Mouse (Mus musculus): ENCODE results near the gene Oxnad1.

The Oxnad1 gene

DNA sequence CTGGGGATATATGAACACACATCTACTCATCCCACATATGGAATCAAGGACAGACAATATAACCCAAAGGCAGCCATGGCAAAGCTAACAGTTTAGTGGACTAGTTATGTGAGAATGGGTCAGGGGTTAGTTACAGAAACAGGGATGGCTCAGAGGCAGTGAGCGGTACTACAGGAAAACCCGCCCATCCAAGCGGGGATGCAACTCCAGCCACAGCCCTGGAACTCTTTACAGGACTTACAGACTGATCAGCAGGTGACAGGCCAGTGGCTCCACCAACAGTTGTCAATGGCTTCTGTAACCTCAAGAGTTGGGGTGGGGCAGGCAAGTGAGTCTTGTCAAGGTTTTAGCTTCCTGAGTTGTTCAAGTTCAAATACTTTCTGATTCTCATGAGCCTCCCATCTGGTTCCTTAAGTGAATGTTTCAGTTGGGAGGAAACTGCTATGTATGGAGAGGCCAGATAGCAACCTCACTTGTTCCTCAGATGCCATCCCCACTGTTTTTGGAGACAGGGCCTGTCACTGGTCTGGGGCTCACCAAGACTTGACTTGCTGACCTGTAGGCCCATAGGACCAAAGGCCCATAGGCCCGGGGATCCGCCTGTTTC is 55.3 kb downstream of the Oxnad1 start:
- no peak for DNase-seq (ENCODE audit: extremely low read depth, insufficient read length, low spot score)

- DNase-seq (ENCODE audit: extremely low read depth, insufficient read length, low spot score): no peak
Measured at GRCm38 (mm10) chr14:32141723-32142122, 56.5 kb downstream of the Oxnad1 start, which contains the start of gene Msmb. Gene Msmb (plus strand): TSS chr14:32142023.

DNA sequence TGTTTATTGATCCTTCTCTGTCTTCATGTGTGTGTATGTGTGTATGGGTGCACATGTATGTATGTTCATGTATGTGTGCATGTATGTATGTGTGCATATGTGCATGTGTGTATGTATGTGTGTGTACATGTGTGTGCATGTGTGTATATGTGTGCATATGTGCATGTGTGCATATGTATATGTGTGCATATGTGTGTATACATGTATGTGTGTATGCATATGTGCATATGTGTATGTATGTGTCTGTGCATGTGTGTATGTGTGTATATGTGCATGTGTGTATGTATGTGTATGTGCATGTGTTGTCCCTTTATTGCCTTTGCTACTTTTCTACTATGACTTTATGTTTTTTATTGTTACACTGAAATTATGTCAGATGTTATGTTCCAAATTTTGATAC is 59.6 kb downstream of the Oxnad1 start:
- no peak for DNase-seq (ENCODE audit: extremely low read depth, insufficient read length, low spot score)

DNA sequence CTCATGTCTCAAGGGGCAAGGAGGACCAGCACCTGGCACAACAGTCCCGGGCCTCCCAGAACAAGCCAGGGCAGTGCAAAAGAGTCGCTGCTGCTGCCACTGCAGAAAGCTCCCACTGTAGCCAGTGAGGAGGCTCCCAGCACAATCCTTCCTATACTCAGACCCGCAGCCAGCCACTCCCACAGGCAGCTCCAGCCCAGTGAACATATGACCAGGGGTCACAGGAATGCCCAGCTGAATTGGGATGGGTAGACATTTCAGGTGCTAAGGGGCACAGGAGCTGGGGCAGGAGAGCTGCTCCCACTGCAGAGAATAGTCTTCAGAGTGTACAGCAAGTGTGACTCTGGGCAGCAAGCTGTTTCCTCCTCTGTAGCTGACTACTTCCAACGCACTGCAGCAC is 60.2 kb downstream of the Oxnad1 start:
- no peak for DNase-seq (ENCODE audit: extremely low read depth, insufficient read length, low spot score)

DNA sequence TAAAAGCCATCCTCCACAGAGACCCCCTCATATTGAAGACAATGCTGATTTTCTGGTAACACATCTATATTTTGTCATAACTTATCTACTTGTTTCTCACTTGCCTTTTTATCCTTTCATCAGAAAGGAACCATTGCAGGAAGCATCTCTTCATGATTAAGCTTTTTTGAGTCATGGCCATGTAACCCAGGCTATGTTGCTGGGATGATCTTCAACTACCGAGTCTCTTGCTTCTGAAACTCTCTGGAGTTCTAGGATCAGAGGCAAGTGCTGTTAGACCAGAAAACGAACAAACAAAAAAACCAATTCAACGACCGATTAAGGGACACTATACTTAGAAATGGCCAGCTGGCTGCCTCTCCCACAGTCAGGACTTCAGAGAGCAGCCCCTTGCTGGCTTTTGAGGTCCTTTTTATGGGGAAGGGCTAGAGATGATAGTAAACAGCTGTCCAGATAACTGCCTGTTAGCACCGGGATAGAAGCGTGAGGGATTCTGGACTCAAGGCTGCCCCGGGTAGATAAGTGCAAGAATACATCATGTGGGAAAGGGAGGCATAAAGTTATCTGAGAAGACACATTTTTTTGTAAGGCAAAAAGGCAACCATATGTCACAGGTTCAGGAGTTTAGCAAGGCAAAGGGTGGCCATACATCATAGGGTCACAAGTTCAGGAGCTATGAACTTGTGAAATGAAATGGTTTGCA is 60.8 kb downstream of the Oxnad1 start:
- DNase-seq (ENCODE audit: extremely low read depth, insufficient read length, low spot score): no peak

GRCm38 (mm10) chr14:32146578-32146977 is 61.4 kb downstream of the Oxnad1 start:
- no peak for DNase-seq (ENCODE audit: extremely low read depth, insufficient read length, low spot score)

DNA sequence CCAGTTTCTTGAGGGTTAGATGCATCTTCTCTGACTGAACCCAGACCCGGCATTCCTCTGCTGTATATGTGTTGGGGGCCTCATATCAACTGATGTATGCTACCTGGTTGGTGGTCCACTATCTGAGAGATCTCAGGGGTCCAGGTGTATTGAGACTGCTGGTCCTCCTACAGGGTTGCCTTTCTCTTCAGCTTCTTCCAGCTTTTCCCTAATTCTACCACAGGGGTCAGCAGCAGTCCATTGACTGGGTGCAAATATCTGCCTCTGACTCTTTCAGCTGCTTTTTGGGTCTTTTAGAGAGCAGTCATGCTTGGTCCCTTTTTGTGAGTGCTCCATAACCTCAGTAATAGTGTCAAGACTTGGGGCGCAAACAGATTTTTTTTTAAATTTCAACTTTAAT is 65.7 kb downstream of the Oxnad1 start:
- no peak for DNase-seq (ENCODE audit: extremely low read depth, insufficient read length, low spot score)

GRCm38 (mm10) chr14:32152243-32152965 is 67.2 kb downstream of the Oxnad1 start:
- no peak for DNase-seq (ENCODE audit: extremely low read depth, insufficient read length, low spot score)

Measured in 3134 (cell line).